9 mouse cellular contexts compared by ENCODE assay signal in the genomic region with DNA sequence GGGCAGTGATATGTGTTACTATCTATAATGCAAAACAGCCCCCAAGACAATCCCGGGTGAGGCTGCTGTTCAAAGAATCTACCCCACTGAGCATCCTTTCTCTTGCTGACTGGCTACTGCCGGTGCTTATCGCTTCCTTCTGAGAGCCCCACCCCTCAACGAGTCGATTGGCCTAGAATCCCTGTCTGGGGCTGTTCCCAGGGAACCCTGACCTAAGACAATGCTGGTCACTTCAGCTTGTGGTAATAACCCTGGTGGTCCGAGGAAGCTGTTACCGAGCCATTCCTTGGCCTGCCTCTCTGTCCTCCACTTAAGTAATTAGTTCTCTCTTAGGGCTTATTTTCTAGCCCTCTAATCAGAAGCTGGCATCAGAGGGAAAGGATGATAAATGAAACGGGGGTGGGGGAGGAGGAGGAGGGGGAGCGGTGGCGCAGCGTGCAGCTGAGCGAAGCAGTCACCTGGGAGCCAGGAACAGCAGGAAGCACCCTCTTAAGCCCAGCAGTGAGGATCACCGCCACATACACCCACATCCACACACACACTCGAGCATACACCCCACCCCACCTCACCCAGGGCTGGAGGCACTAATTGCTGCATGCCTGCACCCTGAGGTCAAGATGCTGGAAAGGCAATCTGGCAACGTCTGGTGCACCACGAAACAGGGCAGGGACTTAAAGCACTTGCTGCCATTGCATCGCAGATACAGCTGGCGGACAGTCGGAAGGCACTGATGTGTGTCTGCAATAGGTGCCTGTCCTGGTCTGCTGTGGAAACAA.
DNase-seq lines count a peak whose midpoint lies in the region; ATAC-seq and TF ChIP-seq lines count a peak whose summit lies in the region.
"Had no signal": no experiment of that assay in that cellular context is flagged by ENCODE, and none has a peak within 500 bp of the region (broad histone marks: within the 10 kb centered on the region; RNA-seq: fewer than 3 reads in every experiment).

No protein-coding gene starts in this region.

- ATAC-seq in lung, embryonic 16.5 days (ENCODE audit: low read depth) = no peak
- ATAC-seq in lung, postnatal 0 days = no peak
- peak; percentile 71 for ATAC-seq in hindbrain, embryonic 12.5 days (ENCODE audit: low FRiP score)
- peak; percentile 84 for ATAC-seq in neural tube, embryonic 13.5 days (ENCODE audit: low read depth)
- ATAC-seq in megakaryocyte-erythroid progenitor cell, adult 5-6 weeks (replicated peaks; ENCODE audit: low FRiP score, low TSS enrichment, poor library complexity, severe bottlenecking) = no peak

- no peak overlapping the region for H3K9ac ChIP-seq in lung, embryonic 16.5 days (ENCODE audit: low read length)
- H3K9ac ChIP-seq in lung, postnatal 0 days (replicated peaks; ENCODE audit: low read depth) = no peak overlapping the region
- 0 out of 2 replicates have a peak overlapping the region, but pooled peaks have one; percentile 8 for H3K9ac ChIP-seq in hindbrain, embryonic 12.5 days
- peak overlapping the region; percentile 52; the same call in 1 of the 2 replicates for H3K9ac ChIP-seq in neural tube, embryonic 13.5 days
- H3K9ac ChIP-seq: liver, embryonic 13.5 days had no signal

- no peaks in the 10 kb centered on the region for H3K36me3 ChIP-seq in lung, embryonic 16.5 days (ENCODE audit: control insufficient read depth, insufficient read depth, low read length)
- H3K36me3 ChIP-seq in lung, postnatal 0 days (ENCODE audit: insufficient read depth, low read length) = no peaks in the 10 kb centered on the region
- H3K36me3 ChIP-seq in hindbrain, embryonic 12.5 days = no peaks in the 10 kb centered on the region
- no peaks in the 10 kb centered on the region for H3K36me3 ChIP-seq in neural tube, embryonic 13.5 days
- H3K36me3 ChIP-seq: liver, embryonic 13.5 days had no signal

- DNase-seq in cerebellum, adult 18-20 months = peak; percentile 4 to 6
- no peak for DNase-seq in cerebellum, adult 11 months
- no peak for DNase-seq in lung, postnatal 0 days (ENCODE audit: low spot score)
- DNase-seq in spleen, postnatal 4 days (ENCODE audit: low spot score in 2 of 2) = no peak
- DNase-seq: liver, embryonic 13.5 days had no signal

- peak overlapping the region; percentile 29 for H3K4me2 ChIP-seq in lung, embryonic 16.5 days (ENCODE audit: low read depth, low read length)
- no peak overlapping the region for H3K4me2 ChIP-seq in lung, postnatal 0 days (replicated peaks; ENCODE audit: low read depth, low read length)
- peak overlapping the region; percentile 42 for H3K4me2 ChIP-seq in hindbrain, embryonic 12.5 days (replicated peaks)
- H3K4me2 ChIP-seq in neural tube, embryonic 13.5 days = peak overlapping the region; percentile 45
- H3K4me2 ChIP-seq: liver, embryonic 13.5 days had no signal

- peaks cover 4% of the 10 kb centered on the region; the same call in 1 of the 2 replicates for H3K4me1 ChIP-seq in lung, embryonic 16.5 days (replicated peaks; ENCODE audit: control insufficient read depth, insufficient read depth, low read length)
- no peaks in the 10 kb centered on the region for H3K4me1 ChIP-seq in lung, postnatal 0 days (ENCODE audit: insufficient read depth, low read depth, low read length)
- no peaks in the 10 kb centered on the region for H3K4me1 ChIP-seq in hindbrain, embryonic 12.5 days
- peaks cover 17% of the 10 kb centered on the region; the same call in 1 of the 2 replicates for H3K4me1 ChIP-seq in neural tube, embryonic 13.5 days (replicated peaks)
- H3K4me1 ChIP-seq: liver, embryonic 13.5 days had no signal

- H3K4me3 ChIP-seq in lung, embryonic 16.5 days (ENCODE audit: low read length) = no peak overlapping the region
- H3K4me3 ChIP-seq in lung, postnatal 0 days (ENCODE audit: low read depth, low read length) = no peak overlapping the region
- peak overlapping the region; percentile 15 for H3K4me3 ChIP-seq in hindbrain, embryonic 12.5 days
- no peak overlapping the region for H3K4me3 ChIP-seq in neural tube, embryonic 13.5 days
- H3K4me3 ChIP-seq: liver, embryonic 13.5 days had no signal

- TF ChIP-seq CTCF in lung, postnatal 0 days (IDR thresholded peaks at IDR 0.05) = no peak

- no peaks in the 10 kb centered on the region for H3K27me3 ChIP-seq in lung, embryonic 16.5 days (ENCODE audit: control insufficient read depth, insufficient read depth, low read depth, low read length)
- no peaks in the 10 kb centered on the region for H3K27me3 ChIP-seq in lung, postnatal 0 days (replicated peaks; ENCODE audit: insufficient read depth, low read length)
- 0 out of 2 replicates have a peak, but pooled peaks cover 8% of the 10 kb centered on the region for H3K27me3 ChIP-seq in hindbrain, embryonic 12.5 days
- H3K27me3 ChIP-seq in neural tube, embryonic 13.5 days = 0 out of 2 replicates have a peak, but pooled peaks cover 5% of the 10 kb centered on the region
- H3K27me3 ChIP-seq: liver, embryonic 13.5 days had no signal

- TF ChIP-seq EP300 in lung, postnatal 0 days (IDR thresholded peaks at IDR 0.05) = no peak

- no peak overlapping the region for H3K27ac ChIP-seq in lung, embryonic 16.5 days (ENCODE audit: low read length)
- no peak overlapping the region for H3K27ac ChIP-seq in lung, postnatal 0 days (ENCODE audit: low read length)
- peak overlapping the region; percentile 57 for H3K27ac ChIP-seq in hindbrain, embryonic 12.5 days
- peak overlapping the region; percentile 59 for H3K27ac ChIP-seq in neural tube, embryonic 13.5 days (replicated peaks)
- H3K27ac ChIP-seq: liver, embryonic 13.5 days had no signal

- 13% methylated on average over 19 of the region's 19 CpGs for WGBS in lung, embryonic 16.5 days
- WGBS in lung, postnatal 0 days = 12% methylated on average over 14 of the region's 19 CpGs
- WGBS in hindbrain, embryonic 12.5 days = 12% methylated on average over 17 of the region's 19 CpGs
- 11% methylated on average over 19 of the region's 19 CpGs for WGBS in neural tube, embryonic 13.5 days

- no peaks in the 10 kb centered on the region for H3K9me3 ChIP-seq in lung, embryonic 16.5 days (ENCODE audit: control insufficient read depth, low read length)
- H3K9me3 ChIP-seq in lung, postnatal 0 days (ENCODE audit: low read length) = no peaks in the 10 kb centered on the region
- no peaks in the 10 kb centered on the region for H3K9me3 ChIP-seq in hindbrain, embryonic 12.5 days (replicated peaks)
- no peaks in the 10 kb centered on the region for H3K9me3 ChIP-seq in neural tube, embryonic 13.5 days
- H3K9me3 ChIP-seq: liver, embryonic 13.5 days had no signal

Comparison
In these comparisons a context has a peak if more than half of its experiments do, and no peak if none do; other contexts are left out.
1. DNase-seq: peak in cerebellum, adult 18-20 months (2 of 2); none in cerebellum, adult 11 months (single experiment), lung, postnatal 0 days (single experiment) and spleen, postnatal 4 days (0 of 2).
2. ATAC-seq: peak in hindbrain, embryonic 12.5 days (single experiment) and neural tube, embryonic 13.5 days (single experiment); none in lung, embryonic 16.5 days (single experiment), lung, postnatal 0 days (single experiment) and megakaryocyte-erythroid progenitor cell, adult 5-6 weeks (single experiment).
3. H3K27ac ChIP-seq: peak in hindbrain, embryonic 12.5 days (single experiment) and neural tube, embryonic 13.5 days (single experiment); none in lung, embryonic 16.5 days (single experiment) and lung, postnatal 0 days (single experiment).
4. H3K9ac ChIP-seq: peak in hindbrain, embryonic 12.5 days (single experiment) and neural tube, embryonic 13.5 days (single experiment); none in lung, embryonic 16.5 days (single experiment) and lung, postnatal 0 days (single experiment).